Mouse (Mus musculus): ENCODE data around the gene Gm13693.
"Not testable (repeated sequence)": the region's sequence is repeated elsewhere in the genome, so short reads cannot be mapped to it uniquely, and the experiment has no call there.

The Gm13693 gene

DNA sequence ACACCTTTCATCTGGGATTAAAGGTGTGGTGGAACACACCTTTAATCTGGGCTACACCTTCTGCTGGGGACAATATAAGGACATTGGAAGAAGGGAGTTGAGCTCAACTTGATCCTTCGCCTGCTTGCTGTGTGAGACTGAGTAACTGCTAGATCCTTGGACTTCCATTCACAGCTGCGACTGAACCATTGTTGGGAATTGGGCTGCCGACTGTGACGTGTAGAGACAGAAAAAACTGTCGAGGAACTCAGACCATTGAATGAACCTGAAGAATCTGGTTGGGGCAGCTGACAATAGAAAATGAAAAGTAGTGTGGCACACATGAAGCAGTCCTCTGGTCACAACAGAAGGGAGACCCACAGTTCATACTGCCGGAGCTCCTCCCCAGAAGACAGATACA, at the start of gene Gm13693:
Gene Gm13693 (plus strand): TSS at position 301 of the 400 bp plus-strand sequence.
- DNase-seq, result not testable (repeated sequence)

DNA sequence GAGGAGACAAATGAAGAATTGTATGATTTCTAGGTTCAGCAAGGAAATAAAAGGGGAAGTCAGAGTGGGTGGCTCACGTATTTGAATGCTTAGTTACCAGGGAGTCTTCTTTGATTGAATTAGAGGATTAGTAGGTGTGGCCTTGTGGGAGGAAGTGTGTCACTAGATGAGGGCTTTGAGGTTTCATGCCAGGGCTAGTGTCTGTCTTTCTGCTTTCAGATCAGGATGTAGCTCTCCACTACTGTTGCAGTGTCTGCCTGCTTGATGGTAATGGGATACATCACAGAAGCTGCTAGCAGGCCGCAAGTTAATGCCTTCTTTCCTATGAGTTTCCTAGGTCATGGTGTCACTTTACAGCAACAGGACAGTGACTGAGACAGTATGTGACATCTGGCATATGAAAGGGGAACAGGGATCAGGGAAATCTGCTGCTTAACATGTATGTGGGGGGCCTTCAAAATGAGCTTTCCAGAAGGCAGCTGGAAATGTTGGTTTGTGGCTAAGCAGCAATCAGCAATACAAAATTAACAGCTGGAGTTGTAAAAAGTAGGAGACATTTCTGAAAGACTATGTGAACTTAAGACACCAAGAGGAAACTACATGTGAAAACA, 31.7 kb upstream of the Gm13693 start:
- no peak for DNase-seq

DNA sequence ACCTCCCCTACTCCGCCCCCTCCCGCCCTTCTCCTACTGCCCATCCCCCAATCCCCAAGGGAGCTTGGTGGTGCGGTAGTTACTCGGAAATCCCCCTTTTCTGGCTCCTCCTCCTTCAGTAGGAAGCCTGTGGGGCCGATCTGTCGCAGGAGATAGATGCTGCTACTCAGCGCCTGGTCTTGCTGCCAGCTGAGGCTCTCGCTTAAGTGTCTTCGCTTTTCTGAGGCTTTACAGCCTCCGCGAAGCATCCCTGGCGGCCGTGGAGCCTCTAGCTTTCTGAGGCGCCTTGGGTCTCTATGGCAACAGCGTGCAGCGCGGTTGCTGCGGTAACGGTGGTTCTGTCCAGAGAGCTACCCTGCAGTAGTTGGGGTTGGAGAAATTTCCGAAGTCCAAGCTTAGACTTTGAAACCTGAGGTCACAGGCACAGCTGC, 20.4 kb upstream of the Gm13693 start, which contains the start of gene Zswim2:
Gene Zswim2 (minus strand): TSS at position 298 of the 431 bp plus-strand sequence.
- peak; percentile 53 to 70 for DNase-seq

DNA sequence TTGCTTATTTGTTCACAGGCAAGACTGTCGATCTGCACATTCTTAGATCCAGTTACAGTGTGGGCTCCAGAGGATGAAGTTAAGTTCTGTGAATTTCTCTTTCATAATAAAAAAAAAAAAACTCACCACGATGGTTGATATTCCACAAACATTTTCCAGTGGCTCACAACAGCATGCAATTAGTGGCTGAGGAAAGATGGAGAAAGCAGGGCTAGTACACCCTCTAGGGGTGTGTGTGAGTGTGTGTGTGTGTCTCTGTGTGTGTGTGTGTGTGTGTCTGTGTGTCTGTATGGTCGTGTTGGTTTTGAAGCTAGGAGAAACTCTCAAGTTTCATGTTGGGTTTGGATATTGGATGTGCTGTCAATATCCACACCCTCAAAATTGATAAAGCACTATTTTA, 19.9 kb upstream of the Gm13693 start:
- no peak for DNase-seq

DNA sequence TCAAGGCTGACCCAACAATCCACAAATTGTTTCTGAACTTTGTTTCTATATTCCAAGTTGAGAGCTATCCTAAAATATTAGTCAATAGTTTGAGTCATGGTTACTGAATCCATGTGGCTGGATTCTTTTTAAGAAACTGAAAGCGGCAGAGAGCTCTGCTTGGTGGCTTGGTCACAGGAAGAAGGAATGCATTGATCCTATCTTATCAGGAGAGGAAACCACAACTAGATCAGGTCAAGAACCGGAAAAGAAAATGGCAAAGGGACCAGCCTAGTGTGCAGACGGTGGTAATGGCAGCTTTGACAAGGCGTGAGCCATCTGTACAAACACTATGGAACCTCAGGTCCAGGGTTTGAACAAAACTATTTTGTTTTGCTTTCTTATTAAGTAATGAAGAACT, 19.5 kb upstream of the Gm13693 start:
- DNase-seq, result no peak

DNA sequence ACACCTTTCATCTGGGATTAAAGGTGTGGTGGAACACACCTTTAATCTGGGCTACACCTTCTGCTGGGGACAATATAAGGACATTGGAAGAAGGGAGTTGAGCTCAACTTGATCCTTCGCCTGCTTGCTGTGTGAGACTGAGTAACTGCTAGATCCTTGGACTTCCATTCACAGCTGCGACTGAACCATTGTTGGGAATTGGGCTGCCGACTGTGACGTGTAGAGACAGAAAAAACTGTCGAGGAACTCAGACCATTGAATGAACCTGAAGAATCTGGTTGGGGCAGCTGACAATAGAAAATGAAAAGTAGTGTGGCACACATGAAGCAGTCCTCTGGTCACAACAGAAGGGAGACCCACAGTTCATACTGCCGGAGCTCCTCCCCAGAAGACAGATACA, 5.9 kb upstream of the Gm13693 start, which contains the start of gene Gm13698:
Gene Gm13698 (plus strand): TSS at position 301 of the 400 bp plus-strand sequence.
- not testable (repeated sequence) for DNase-seq

DNA sequence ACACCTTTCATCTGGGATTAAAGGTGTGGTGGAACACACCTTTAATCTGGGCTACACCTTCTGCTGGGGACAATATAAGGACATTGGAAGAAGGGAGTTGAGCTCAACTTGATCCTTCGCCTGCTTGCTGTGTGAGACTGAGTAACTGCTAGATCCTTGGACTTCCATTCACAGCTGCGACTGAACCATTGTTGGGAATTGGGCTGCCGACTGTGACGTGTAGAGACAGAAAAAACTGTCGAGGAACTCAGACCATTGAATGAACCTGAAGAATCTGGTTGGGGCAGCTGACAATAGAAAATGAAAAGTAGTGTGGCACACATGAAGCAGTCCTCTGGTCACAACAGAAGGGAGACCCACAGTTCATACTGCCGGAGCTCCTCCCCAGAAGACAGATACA, 5.7 kb downstream of the Gm13693 start, which contains the start of gene Gm13695:
Gene Gm13695 (plus strand): TSS at position 301 of the 400 bp plus-strand sequence.
- DNase-seq, result not testable (repeated sequence)

DNA sequence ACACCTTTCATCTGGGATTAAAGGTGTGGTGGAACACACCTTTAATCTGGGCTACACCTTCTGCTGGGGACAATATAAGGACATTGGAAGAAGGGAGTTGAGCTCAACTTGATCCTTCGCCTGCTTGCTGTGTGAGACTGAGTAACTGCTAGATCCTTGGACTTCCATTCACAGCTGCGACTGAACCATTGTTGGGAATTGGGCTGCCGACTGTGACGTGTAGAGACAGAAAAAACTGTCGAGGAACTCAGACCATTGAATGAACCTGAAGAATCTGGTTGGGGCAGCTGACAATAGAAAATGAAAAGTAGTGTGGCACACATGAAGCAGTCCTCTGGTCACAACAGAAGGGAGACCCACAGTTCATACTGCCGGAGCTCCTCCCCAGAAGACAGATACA, 11.5 kb downstream of the Gm13693 start, which contains the start of gene Gm13696:
Gene Gm13696 (plus strand): TSS at position 301 of the 400 bp plus-strand sequence.
- not testable (repeated sequence) for DNase-seq

DNA sequence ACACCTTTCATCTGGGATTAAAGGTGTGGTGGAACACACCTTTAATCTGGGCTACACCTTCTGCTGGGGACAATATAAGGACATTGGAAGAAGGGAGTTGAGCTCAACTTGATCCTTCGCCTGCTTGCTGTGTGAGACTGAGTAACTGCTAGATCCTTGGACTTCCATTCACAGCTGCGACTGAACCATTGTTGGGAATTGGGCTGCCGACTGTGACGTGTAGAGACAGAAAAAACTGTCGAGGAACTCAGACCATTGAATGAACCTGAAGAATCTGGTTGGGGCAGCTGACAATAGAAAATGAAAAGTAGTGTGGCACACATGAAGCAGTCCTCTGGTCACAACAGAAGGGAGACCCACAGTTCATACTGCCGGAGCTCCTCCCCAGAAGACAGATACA, 17.3 kb downstream of the Gm13693 start, which contains the start of gene Gm13694:
Gene Gm13694 (plus strand): TSS at position 301 of the 400 bp plus-strand sequence.
- not testable (repeated sequence) for DNase-seq

DNA sequence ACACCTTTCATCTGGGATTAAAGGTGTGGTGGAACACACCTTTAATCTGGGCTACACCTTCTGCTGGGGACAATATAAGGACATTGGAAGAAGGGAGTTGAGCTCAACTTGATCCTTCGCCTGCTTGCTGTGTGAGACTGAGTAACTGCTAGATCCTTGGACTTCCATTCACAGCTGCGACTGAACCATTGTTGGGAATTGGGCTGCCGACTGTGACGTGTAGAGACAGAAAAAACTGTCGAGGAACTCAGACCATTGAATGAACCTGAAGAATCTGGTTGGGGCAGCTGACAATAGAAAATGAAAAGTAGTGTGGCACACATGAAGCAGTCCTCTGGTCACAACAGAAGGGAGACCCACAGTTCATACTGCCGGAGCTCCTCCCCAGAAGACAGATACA, 23.1 kb downstream of the Gm13693 start, which contains the start of gene Gm13697:
Gene Gm13697 (plus strand): TSS at position 301 of the 400 bp plus-strand sequence.
- DNase-seq, result not testable (repeated sequence)

DNA sequence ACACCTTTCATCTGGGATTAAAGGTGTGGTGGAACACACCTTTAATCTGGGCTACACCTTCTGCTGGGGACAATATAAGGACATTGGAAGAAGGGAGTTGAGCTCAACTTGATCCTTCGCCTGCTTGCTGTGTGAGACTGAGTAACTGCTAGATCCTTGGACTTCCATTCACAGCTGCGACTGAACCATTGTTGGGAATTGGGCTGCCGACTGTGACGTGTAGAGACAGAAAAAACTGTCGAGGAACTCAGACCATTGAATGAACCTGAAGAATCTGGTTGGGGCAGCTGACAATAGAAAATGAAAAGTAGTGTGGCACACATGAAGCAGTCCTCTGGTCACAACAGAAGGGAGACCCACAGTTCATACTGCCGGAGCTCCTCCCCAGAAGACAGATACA, 28.9 kb downstream of the Gm13693 start, which contains the start of gene Gm13691:
Gene Gm13691 (plus strand): TSS at position 301 of the 400 bp plus-strand sequence.
- DNase-seq, result not testable (repeated sequence)

DNA sequence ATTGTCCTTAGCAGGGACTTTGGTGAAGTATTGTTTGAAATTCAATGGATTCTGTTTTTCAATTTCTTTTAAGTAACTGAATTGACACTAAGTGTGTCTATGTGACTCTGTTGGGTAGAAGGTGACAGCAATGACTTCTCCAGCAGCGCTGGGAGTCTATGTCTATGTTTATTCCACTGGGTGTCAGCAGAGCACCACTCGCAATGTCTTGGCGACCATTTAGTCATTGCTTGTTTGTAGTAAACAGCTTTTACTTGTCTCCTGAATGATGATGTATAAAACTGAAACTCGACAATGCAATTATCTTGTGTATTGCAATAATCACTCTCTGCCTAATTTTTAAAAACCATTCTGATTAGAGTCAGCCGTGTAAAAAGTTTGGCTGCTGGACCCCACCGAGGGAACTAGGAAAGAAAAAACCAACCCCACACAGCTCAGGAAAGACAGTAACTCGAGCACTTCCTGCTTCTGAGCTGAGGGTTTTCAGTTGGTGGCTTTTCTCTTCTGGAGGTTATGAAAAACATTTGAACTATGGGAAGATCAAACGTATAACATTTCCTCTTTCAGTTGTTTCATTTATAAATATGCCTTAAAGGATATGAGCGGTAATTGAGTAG, 32.4 kb downstream of the Gm13693 start:
- DNase-seq, result peak in 1 of 2 experiments; percentile 8

DNA sequence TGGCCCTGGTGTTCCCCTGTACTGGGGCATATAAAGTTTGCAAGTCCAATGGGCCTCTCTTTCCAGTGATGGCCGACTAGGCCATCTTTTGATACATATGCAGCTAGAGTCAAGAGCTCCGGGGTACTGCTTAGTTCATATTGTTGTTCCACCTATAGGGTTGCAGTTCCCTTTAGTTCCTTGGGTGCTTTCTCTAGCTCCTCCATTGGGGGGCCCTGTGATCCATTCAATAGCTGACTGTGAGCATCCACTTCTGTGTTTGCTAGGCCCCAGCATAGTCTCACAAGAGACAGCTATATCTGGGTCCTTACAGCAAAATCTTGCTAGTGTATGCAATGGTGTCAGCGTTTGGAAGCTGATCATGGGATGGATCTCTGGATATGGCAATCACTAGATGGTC, 33.2 kb downstream of the Gm13693 start:
- DNase-seq, result not testable (repeated sequence)

DNA sequence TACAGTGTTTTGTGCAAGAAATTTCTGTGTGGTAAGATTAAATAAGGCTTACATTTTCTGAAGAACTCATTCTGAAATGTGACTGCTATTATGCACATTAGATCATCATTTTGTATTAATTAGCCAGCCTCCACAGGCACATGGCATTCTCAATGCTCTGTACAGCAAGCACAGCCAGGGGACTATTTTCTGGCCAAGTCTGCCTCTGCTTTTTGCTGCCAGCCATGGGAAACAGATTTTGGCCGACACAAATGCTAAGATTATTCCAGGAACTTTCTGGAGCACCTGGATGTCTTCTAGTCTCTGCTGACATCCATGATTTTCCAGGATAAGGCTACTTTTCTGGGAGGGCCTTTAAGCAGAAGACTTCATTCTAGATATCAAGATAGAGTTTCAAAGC, 47.6 kb downstream of the Gm13693 start:
- no peak for DNase-seq

DNA sequence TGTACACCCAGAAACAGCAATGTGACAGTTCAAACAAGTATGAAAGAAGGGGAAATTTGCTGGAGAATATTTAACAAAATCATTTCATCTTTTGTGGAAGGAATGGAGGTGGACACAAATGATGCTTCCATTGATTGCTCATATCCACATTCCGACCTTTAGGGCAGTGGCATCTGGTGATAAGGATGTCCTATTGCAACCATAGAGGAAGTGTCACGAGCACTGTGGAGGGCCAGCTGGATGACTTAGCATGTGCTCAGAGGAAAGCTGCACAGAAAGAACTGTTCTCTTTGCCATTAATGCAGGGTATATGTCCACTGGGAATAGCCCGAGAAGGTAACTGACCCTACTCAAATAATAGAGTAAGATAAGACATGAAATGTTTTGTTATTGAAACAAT, 48.5 kb downstream of the Gm13693 start:
- DNase-seq, result no peak

All from kidney, postnatal 36 days (tissue).